Mouse (Mus musculus) cortical plate, adult 2 months (tissue): Measurements from ENCODE around the gene Kirrel3. TPM values are rescaled to one million over a fixed set of nuclear protein-coding genes. Genes with fewer than 3 reads are reported as not detected.

ENCODE experiments used
- H3K27ac ChIP-seq: fragments of 200-500 bp; 2 replicates; pipeline ENCODE4 v1.5.1; 2012; ENCODE audit warnings: low read length, control low read depth, inconsistent platforms; ENCODE audit not compliant: insufficient read depth
- H3K4me1 ChIP-seq: fragments of 200-500 bp; 2 replicates; pipeline ENCODE4 v1.6.1; 2011; ENCODE audit warnings: low read length; ENCODE audit not compliant: control insufficient read depth, insufficient read depth
- H3K4me3 ChIP-seq: fragments of 200-500 bp; 2 replicates; pipeline ENCODE4 v1.5.1; 2011; ENCODE audit warnings: mild to moderate bottlenecking, low read length, control low read depth; ENCODE audit not compliant: insufficient read depth
- CTCF ChIP-seq: fragments of 200-500 bp; IDR thresholded peaks from 2 replicates; pipeline ENCODE4 v1.5.1; 2011; ENCODE audit warnings: mild to moderate bottlenecking, control low read depth, low read length; ENCODE audit not compliant: insufficient read depth; ENCODE audit errors: extremely low read depth
- POLR2A ChIP-seq: fragments of 200-500 bp; IDR thresholded peaks from 2 replicates; pipeline ENCODE4 v1.6.1; 2011; ENCODE audit warnings: mild to moderate bottlenecking, low read length, control low read depth; ENCODE audit not compliant: insufficient read depth; ENCODE audit errors: extremely low read depth
- polyA plus RNA-seq: library from polyadenylated mRNA; depleted of rRNA; stranded (reverse); fragments of >200 nt; gene quantifications from 2 replicates; pipeline ENCODE4 v1.2.3, GENCODE M21; 2012

The Kirrel3 gene
- polyA plus RNA-seq, 1 experiment = 23.1 TPM

DNA sequence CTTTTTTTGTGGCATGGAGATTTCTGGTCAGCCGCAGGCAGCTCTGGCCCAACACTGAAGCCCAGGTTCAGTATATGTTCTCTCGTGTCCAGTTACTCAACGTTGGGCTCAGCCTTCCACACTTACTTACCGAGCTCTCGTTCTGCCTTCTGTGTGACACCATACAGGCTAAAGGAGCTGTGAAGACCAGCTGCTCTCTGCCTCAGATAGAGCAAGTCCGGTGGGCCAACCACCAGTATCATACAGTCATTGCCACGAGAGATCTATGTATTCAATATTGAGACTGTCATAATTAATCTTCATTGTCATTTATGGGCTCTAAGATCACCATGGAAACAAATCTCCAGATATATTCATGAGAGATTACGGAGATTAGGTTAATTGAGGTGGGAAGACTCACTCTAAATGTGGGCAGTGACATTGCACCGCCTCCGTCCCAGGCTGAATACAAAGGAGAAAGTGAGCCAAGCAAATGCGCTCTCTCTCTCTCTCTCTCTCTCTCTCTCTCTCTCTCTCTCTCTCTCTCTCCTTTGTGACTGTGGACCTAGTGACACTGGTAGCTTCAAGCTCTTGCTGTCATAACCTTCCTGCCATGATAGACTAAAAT is 339.8 kb downstream of the Kirrel3 start:
- H3K4me1 ChIP-seq = peaks cover 2% of the 10 kb centered on the region; the same call in 1 of the 2 replicates
- H3K27ac ChIP-seq = no peak overlapping the region
- TF ChIP-seq POLR2A = no peak
- TF ChIP-seq CTCF = no peak

DNA sequence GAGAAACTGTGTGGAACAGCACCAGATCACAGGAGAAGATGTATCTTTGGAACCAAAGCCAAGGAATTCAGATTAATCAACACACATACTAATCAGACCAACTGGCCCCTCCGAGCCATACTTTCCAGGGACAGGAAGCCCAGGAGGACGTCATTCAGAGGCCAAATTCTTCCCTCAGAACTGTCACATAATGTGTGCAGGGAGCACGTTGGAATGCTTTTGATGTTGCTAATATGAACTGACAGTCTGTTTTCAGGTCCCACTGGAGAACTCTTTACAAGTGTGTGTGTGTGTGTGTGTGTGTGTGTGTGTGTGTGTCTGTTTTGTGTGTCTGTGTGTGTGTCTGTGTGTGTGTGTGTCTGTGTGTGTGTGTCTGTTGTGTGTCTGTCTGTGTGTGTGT is 345.0 kb downstream of the Kirrel3 start:
- Histone ChIP-seq H3K4me3 (no peak overlapping the region), H3K4me1 (no peaks in the 10 kb centered on the region), H3K27ac (no peak overlapping the region)
- TF ChIP-seq POLR2A = no peak
- TF ChIP-seq CTCF = no peak

More for the DNA sequence above, 339.8 kb downstream of the Kirrel3 start:
- H3K4me3 ChIP-seq = no peak overlapping the region

DNA sequence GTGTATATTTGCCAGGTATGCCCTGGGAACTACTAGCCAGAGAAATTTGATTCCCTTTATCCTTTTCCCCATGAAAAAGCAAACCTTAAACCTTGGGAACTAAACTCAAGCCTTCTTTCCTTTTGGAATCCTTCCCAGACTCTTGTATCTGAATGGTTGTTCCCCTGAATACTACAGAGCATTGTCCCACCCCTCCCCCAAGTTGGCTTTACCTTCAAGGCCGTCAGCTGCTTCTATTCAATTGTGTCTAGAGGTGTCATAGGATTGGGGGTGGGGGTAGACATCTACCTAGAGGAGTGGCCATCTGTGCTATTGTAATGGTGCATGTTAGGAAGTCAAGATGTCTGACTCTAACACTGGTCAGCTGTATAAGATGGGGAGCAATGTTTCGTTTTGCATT is 351.1 kb downstream of the Kirrel3 start:
- no peak for TF ChIP-seq CTCF
- TF ChIP-seq POLR2A = no peak

GRCm38 (mm10) chr9:34837700-34838462 is 352.2 kb downstream of the Kirrel3 start:
- Histone ChIP-seq H3K27ac (no peak overlapping the region), H3K4me3 (no peak overlapping the region), H3K4me1 (no peaks in the 10 kb centered on the region)
- TF ChIP-seq CTCF (no peak), POLR2A (no peak)

More for the DNA sequence above, 351.1 kb downstream of the Kirrel3 start:
- Histone ChIP-seq H3K27ac (no peak overlapping the region), H3K4me3 (no peak overlapping the region), H3K4me1 (no peaks in the 10 kb centered on the region)

DNA sequence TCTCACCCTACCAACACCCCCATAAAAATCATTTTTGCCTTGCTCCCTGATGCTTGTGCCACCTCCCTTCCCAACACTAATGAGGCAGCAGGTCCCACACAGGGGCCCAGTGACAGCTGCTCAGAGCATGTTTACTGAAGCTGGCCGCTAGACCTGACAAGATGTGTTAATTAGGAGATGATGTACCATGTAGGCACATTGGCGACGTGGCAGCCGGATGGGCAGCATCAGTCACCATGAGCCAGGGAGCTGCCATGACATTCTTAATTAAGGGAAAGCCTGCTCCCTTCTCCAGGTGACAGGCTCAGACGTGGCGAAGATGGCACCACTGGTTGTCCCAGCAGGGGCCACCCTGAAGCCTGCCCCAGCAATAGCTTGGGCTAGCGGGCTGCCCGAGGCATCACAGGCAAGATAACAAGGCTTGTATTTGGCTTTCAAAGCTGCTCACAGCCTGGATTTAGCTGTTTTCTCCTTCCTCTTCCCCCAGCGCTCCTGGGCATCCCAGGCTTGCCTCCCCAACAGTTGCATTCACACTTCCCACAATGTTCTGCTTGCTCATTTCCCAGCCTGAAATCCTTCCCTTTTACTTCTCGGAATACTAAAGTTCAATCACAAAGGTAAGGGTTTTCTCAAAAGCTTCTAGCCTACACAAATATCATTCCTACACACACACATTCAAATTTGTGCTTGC is 357.7 kb downstream of the Kirrel3 start:
- Histone ChIP-seq H3K27ac (no peak overlapping the region), H3K4me3 (no peak overlapping the region), H3K4me1 (peaks cover 2% of the 10 kb centered on the region; the same call in 1 of the 2 replicates)
- TF ChIP-seq CTCF = no peak
- TF ChIP-seq POLR2A = no peak

GRCm38 (mm10) chr9:34846440-34846839 is 360.7 kb downstream of the Kirrel3 start:
- no peak overlapping the region for H3K4me3 ChIP-seq
- no peak overlapping the region for H3K27ac ChIP-seq
- peaks cover 2% of the 10 kb centered on the region; the same call in 1 of the 2 replicates for H3K4me1 ChIP-seq
- no peak for TF ChIP-seq POLR2A
- TF ChIP-seq CTCF = no peak

DNA sequence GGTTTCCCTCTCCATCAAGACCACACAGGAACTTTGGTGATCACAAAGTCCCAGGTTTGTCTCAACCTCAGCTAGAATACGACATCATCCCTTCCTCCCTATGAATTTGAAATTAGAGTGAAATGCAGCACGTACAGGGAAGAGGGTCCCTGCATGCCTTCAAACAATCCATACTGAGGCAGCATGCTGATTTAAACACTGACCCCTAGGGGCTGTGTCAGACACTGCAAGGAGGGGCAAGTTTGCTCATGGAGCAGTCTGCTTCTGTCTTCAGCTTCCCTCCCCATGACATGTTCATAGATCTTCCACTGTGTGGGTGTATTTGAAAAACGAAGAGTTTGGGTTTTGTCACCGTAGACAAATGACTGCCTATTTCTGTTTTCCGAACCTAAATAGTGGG is 362.0 kb downstream of the Kirrel3 start:
- no peak for TF ChIP-seq POLR2A
- peak; percentile 74 for TF ChIP-seq CTCF
- Histone ChIP-seq H3K4me1 (peaks cover 2% of the 10 kb centered on the region; the same call in 1 of the 2 replicates), H3K27ac (no peak overlapping the region), H3K4me3 (no peak overlapping the region)

DNA sequence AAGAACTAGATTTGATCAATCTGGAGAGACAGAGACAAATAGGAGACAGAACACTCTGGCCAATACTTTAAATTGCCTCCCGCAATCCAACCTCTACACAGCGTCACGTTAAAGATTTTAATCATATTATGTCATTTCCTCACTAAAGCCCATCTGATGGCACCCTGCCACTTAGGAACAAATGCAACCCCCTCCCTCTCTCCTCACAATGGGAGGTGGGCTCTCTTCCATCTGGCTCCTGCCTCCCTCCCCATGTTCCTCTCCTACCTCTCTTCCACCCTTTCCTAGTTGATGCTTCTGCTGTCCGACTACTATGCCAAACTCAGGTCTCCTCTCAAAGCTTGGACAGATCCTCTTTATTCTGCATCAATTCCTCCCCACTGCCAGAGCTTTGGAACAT is 365.4 kb downstream of the Kirrel3 start:
- Histone ChIP-seq H3K4me1 (0 out of 2 replicates have a peak, but pooled peaks cover 2% of the 10 kb centered on the region), H3K27ac (no peak overlapping the region), H3K4me3 (no peak overlapping the region)
- no peak for TF ChIP-seq POLR2A
- TF ChIP-seq CTCF = no peak

GRCm38 (mm10) chr9:34857575-34857974 is 371.9 kb downstream of the Kirrel3 start:
- Histone ChIP-seq H3K4me1 (no peaks in the 10 kb centered on the region), H3K4me3 (no peak overlapping the region), H3K27ac (no peak overlapping the region)
- TF ChIP-seq POLR2A (no peak), CTCF (peak; percentile 17; the same call in 1 of the 2 replicates)
